Mouse (Mus musculus) lung, embryonic 16.5 days (tissue): Measurements from ENCODE around the gene Rps29. TPM values are rescaled to one million over a fixed set of nuclear protein-coding genes. Genes with fewer than 3 reads are reported as not detected.

Experiments used
- ATAC-seq: fragments of 200-750 bp; cut with Nextera tagmentation; 2 replicates; pipeline ENCODE4 v1.8.0; 2017; ENCODE audit warnings: low read depth, mild to moderate bottlenecking, moderate library complexity
- H3K27ac ChIP-seq: fragments of 300-500 bp; sonication (generic); 2 replicates; pipeline ENCODE4 v1.5.1; 2014; ENCODE audit warnings: mild to moderate bottlenecking, control low read depth, low read length
- H3K27me3 ChIP-seq: fragments of 300-500 bp; sonication (generic); 2 replicates; pipeline ENCODE4 v1.6.1; 2014; ENCODE audit warnings: low read depth, low read length, mixed read lengths; ENCODE audit not compliant: control insufficient read depth, insufficient read depth
- H3K36me3 ChIP-seq: fragments of 300-500 bp; sonication (generic); 2 replicates; pipeline ENCODE4 v1.6.1; 2014; ENCODE audit warnings: low read length; ENCODE audit not compliant: control insufficient read depth, insufficient read depth
- H3K4me1 ChIP-seq: fragments of 300-500 bp; sonication (generic); replicated peaks from 2 replicates; pipeline ENCODE4 v1.6.1; 2014; ENCODE audit warnings: low read length, mixed read lengths; ENCODE audit not compliant: control insufficient read depth, insufficient read depth
- H3K4me2 ChIP-seq: fragments of 300-500 bp; sonication (generic); 2 replicates; pipeline ENCODE4 v1.6.1; 2014; ENCODE audit warnings: low read depth, low read length, control low read depth
- H3K4me3 ChIP-seq: fragments of 300-500 bp; sonication (generic); 2 replicates; pipeline ENCODE4 v1.5.1; 2014; ENCODE audit warnings: mild to moderate bottlenecking, low read length, control low read depth
- H3K9ac ChIP-seq: fragments of 300-500 bp; sonication (generic); 2 replicates; pipeline ENCODE4 v1.6.1; 2014; ENCODE audit warnings: low read length, control low read depth
- H3K9me3 ChIP-seq: fragments of 300-500 bp; sonication (generic); 2 replicates; pipeline ENCODE4 v1.6.1; 2016; ENCODE audit warnings: low read length; ENCODE audit not compliant: control insufficient read depth
- WGBS: fragments of 180-500 bp; shearing (Covaris S2); extraction: QIAGEN DNeasy Blood & Tissue Kit; methylation state at CpG from one replicate; pipeline ENCODE4 v1.1.7; 2014; 5-methylcytosine and 5-hydroxymethylcytosine counted together
- microRNA-seq: library from miRNA; unstranded; fragments of <30 nt; microRNA quantifications from one replicate; pipeline ENCODE4, GENCODE M21; 2016
- polyA plus RNA-seq: library from polyadenylated mRNA; unstranded; fragments of >200 nt; fragmentation: Nextera tagmentation; extraction: Ambion mirVana; gene quantifications from 2 replicates; pipeline ENCODE4 v1.2.1, GENCODE M21; 2015

The Rps29 gene
- polyA plus RNA-seq, 1 experiment from 2014 or later: 1,851 TPM

DNA sequence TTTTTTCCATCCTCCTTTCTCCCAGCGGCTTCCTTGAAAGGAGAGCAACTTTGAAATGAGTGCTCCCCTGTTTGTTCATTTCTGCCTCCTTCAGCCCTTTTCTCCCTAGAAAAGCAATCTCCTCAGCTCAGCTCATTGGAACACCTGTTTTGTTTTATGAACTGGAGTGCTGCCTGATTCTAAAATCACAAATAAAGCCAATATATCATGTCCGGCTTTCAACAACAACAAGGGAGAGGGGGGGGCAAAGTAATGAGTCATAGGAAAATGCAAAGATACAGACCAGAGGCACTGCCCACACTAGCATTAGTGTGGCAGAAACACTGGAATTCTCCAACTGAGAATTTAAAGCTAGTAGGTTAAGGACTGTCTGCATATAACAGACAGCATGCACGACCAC is 31.4 kb downstream of the Rps29 start:
- Histone ChIP-seq H3K27me3 (no peaks in the 10 kb centered on the region), H3K9ac (no peak overlapping the region), H3K36me3 (no peaks in the 10 kb centered on the region), H3K4me1 (no peaks in the 10 kb centered on the region; the same call in 1 of the 2 replicates), H3K4me3 (no peak overlapping the region), H3K4me2 (no peak overlapping the region), H3K27ac (no peak overlapping the region), H3K9me3 (no peaks in the 10 kb centered on the region)
- 81% methylated on average over 3 of the region's 3 CpGs for WGBS
- no peak for ATAC-seq

DNA sequence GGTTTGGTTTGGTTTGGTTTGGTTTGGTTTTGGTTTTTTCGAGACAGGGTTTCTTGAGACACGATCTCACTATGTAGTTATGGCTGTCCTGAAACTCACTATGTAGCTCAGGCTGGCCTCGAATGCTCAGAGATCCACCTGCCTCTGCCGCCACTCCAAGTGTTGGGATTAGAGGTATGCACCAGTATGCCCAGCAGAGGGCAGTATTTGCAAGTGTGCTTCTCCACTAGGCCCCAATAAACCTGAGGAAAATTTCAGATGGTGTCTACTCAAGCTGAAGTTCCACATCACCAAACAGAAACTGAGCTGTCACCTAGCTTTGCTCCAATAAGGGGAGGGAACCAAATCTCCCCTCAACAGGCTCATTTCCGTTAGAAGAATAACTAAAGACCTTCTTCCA is 31.8 kb downstream of the Rps29 start:
- Histone ChIP-seq H3K9ac (no peak overlapping the region), H3K4me1 (no peaks in the 10 kb centered on the region; the same call in 1 of the 2 replicates), H3K27me3 (no peaks in the 10 kb centered on the region), H3K36me3 (no peaks in the 10 kb centered on the region), H3K4me3 (no peak overlapping the region), H3K9me3 (no peaks in the 10 kb centered on the region), H3K27ac (no peak overlapping the region), H3K4me2 (no peak overlapping the region)
- ATAC-seq: no peak
- WGBS: 88% methylated on average over 5 of the region's 5 CpGs

- no peaks in the 10 kb centered on the region for H3K27me3 ChIP-seq
- H3K36me3 ChIP-seq: no peaks in the 10 kb centered on the region
- H3K27ac ChIP-seq: no peak overlapping the region
- no peak for ATAC-seq
- no peaks in the 10 kb centered on the region; the same call in 1 of the 2 replicates for H3K4me1 ChIP-seq
- no peaks in the 10 kb centered on the region for H3K9me3 ChIP-seq
- H3K4me2 ChIP-seq: no peak overlapping the region
- H3K9ac ChIP-seq: no peak overlapping the region
- H3K4me3 ChIP-seq: no peak overlapping the region
- WGBS: 80% methylated on average over 5 of the region's 5 CpGs
Measured at GRCm38 (mm10) chr12:69125066-69125465, 33.9 kb downstream of the Rps29 start.

DNA sequence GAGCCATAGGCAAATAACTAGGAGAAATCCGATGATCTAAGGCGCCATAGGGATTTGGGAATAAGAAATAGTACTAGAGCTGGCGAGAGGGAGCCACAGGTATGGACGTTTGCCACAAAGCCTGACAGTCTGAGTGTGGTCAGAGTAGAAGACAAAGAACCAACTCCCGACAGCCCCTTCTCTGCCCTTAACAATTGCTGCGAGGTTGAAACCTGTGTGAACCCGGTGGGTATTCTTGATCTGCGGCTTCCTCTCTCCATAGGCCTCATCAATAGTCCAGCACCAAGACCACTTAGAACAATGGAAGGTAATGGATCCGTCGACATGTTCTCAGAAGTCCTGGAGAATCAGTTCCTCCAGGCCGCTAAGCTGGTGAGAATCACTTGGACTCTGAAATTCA is 36.2 kb downstream of the Rps29 start:
- H3K4me1 ChIP-seq: no peaks in the 10 kb centered on the region
- H3K36me3 ChIP-seq: no peaks in the 10 kb centered on the region
- H3K27me3 ChIP-seq: no peaks in the 10 kb centered on the region
- H3K4me2 ChIP-seq: no peak overlapping the region
- ATAC-seq: no peak
- WGBS: 88% methylated on average over 11 of the region's 11 CpGs
- H3K9ac ChIP-seq: no peak overlapping the region
- H3K9me3 ChIP-seq: no peaks in the 10 kb centered on the region
- no peak overlapping the region for H3K27ac ChIP-seq
- H3K4me3 ChIP-seq: no peak overlapping the region

GRCm38 (mm10) chr12:69119908-69120307 is 39.1 kb downstream of the Rps29 start:
- Histone ChIP-seq H3K9me3 (no peaks in the 10 kb centered on the region), H3K27ac (no peak overlapping the region), H3K4me1 (no peaks in the 10 kb centered on the region), H3K36me3 (no peaks in the 10 kb centered on the region), H3K4me2 (no peak overlapping the region), H3K9ac (no peak overlapping the region), H3K27me3 (no peaks in the 10 kb centered on the region), H3K4me3 (no peak overlapping the region)
- WGBS: 86% methylated on average over 6 of the region's 6 CpGs
- ATAC-seq: no peak

Small RNA genes within 50 kb of the gene (microRNA-seq; reads per million reads assigned to microRNA genes)
- gene Gm47287 (not detected), gene Gm47295 (not detected)

Other genes with a start within 250 kb of the Rps29 start
- 26.2 and 28.2 TPM in 2 replicates for gene Lrr1, start 9.6 kb upstream of the Rps29 start, polyA plus RNA-seq
- 496 and 530 TPM in 2 replicates for gene Rpl36al, start 24.9 kb upstream of the Rps29 start, polyA plus RNA-seq
- 39.1 and 40.6 TPM in 2 replicates for gene Mgat2, start 25.0 kb upstream of the Rps29 start, polyA plus RNA-seq
- gene Gm49383, start 37.9 kb upstream of the Rps29 start, polyA plus RNA-seq: 27.7 and 28.2 TPM in 2 replicates
- 8.0 and 10.0 TPM in 2 replicates for gene Dnaaf2, start 39.2 kb upstream of the Rps29 start, polyA plus RNA-seq
- 25.8 and 27.2 TPM in 2 replicates for gene Gm49384, start 45.1 kb upstream of the Rps29 start, polyA plus RNA-seq
- 28.3 and 28.6 TPM in 2 replicates for gene Pole2, start 69.0 kb upstream of the Rps29 start, polyA plus RNA-seq
- gene Klhdc1, start 82.0 kb upstream of the Rps29 start, polyA plus RNA-seq: 6.2 and 7.8 TPM in 2 replicates
- gene Klhdc2, start 137.5 kb upstream of the Rps29 start, polyA plus RNA-seq: 98.4 and 103 TPM in 2 replicates
- 85.9 and 86.9 TPM in 2 replicates for gene Nemf, start 198.0 kb upstream of the Rps29 start, polyA plus RNA-seq
- 35.1 and 41.8 TPM in 2 replicates for gene Arf6, start 213.0 kb upstream of the Rps29 start, polyA plus RNA-seq
- 1.3 TPM in 2 replicates for gene Gm9887, start 213.3 kb upstream of the Rps29 start, polyA plus RNA-seq